Mouse (Mus musculus): ENCODE results near the gene Ece1. TPM values are rescaled to one million over a fixed set of nuclear protein-coding genes. Genes with fewer than 3 reads are reported as not detected.

Ece1 gene
- total and polyA plus RNA-seq, 3 experiments = 25.3 to 43.8 TPM; not detected in 1

- Histone ChIP-seq H3K4me1 (ENCODE audit: control insufficient read depth in 1 of 2, insufficient read depth in 2 of 2, low read length in 2 of 2) (peaks cover 0 to 18% of the 10 kb centered on the region in 2 experiments; a peak in 2 of 4 replicates), H3K9ac (ENCODE audit: control insufficient read depth, low read depth, low read length, poor library complexity, severe bottlenecking) (no peak overlapping the region), H3K36me3 (ENCODE audit: control insufficient read depth in 1 of 2, insufficient read depth in 2 of 2, low read length in 2 of 2) (peaks cover 0 to 4% of the 10 kb centered on the region in 2 experiments; a peak in 2 of 4 replicates), H3K79me2 (ENCODE audit: control insufficient read depth, insufficient read depth, low read length, poor library complexity) (no peaks in the 10 kb centered on the region; the same call in 1 of the 2 replicates), H3K9me3 (replicated peaks; ENCODE audit: insufficient read depth, low read length) (no peaks in the 10 kb centered on the region), H3K4me3 (ENCODE audit: control insufficient read depth in 1 of 2, insufficient read depth in 1 of 2, low read depth in 2 of 2, low read length in 2 of 2) (no peak overlapping the region), H3K27me3 (ENCODE audit: control insufficient read depth in 1 of 2, insufficient read depth in 2 of 2, low read length in 2 of 2) (no peaks in the 10 kb centered on the region), H3K27ac (ENCODE audit: control insufficient read depth, low read depth, low read length) (no peak overlapping the region)
- DNase-seq (ENCODE audit: low read depth, low spot score) = no peak
- TF ChIP-seq TCF12 (IDR thresholded peaks at IDR 0.05; ENCODE audit: low read depth, low read length) = no peak
- no peak for TF ChIP-seq CHD2 (IDR thresholded peaks at IDR 0.05; ENCODE audit: low read length)
- no peak for TF ChIP-seq MYC (IDR thresholded peaks at IDR 0.05; ENCODE audit: low read depth, low read length)
- no peak for TF ChIP-seq MXI1 (IDR thresholded peaks at IDR 0.05; ENCODE audit: low read depth, low read length)
- no peak for TF ChIP-seq SIN3A (IDR thresholded peaks at IDR 0.05; ENCODE audit: low read length)
- TF ChIP-seq JUND (IDR thresholded peaks at IDR 0.05; ENCODE audit: low read depth, low read length) = no peak
- TF ChIP-seq E2F4 (IDR thresholded peaks at IDR 0.05; ENCODE audit: borderline replicate concordance, low read depth, low read length) = no peak
- TF ChIP-seq GATA1 (IDR thresholded peaks at IDR 0.05; ENCODE audit: low read depth, low read length) = no peak
- no peak for TF ChIP-seq RAD21 (IDR thresholded peaks at IDR 0.05; ENCODE audit: low read depth, low read length)
- no peak for TF ChIP-seq CTCF (IDR thresholded peaks at IDR 0.05 in 2 of 3, conservative IDR thresholded peaks at IDR 0.05 in 1 of 3; ENCODE audit: control insufficient read depth in 1 of 3, insufficient read depth in 1 of 3, low read depth in 2 of 3, low read length in 3 of 3, poor library complexity in 1 of 3, severe bottlenecking in 1 of 3)
- TF ChIP-seq ZKSCAN1 (IDR thresholded peaks at IDR 0.05; ENCODE audit: low read depth, low read length) = no peak
- no peak for TF ChIP-seq ZC3H11A (IDR thresholded peaks at IDR 0.05; ENCODE audit: low read depth, low read length)
- no peak for TF ChIP-seq POLR2AphosphoS5 (IDR thresholded peaks at IDR 0.05; ENCODE audit: borderline replicate concordance, low read depth, low read length)
These were observed 2.7 kb downstream of the Ece1 start for GRCm38 (mm10) chr4:137864769-137865168.

GRCm38 (mm10) chr4:137865221-137865641, 3.2 kb downstream of the Ece1 start:
- no peak for DNase-seq (ENCODE audit: low read depth, low spot score)
- no peaks in the 10 kb centered on the region for H3K27me3 ChIP-seq (ENCODE audit: control insufficient read depth in 1 of 2, insufficient read depth in 2 of 2, low read length in 2 of 2)
- H3K9ac ChIP-seq (ENCODE audit: control insufficient read depth, low read depth, low read length, poor library complexity, severe bottlenecking) = no peak overlapping the region
- H3K4me1 ChIP-seq (ENCODE audit: control insufficient read depth in 1 of 2, insufficient read depth in 2 of 2, low read length in 2 of 2) = peaks cover 0 to 18% of the 10 kb centered on the region in 2 experiments; a peak in 2 of 4 replicates
- H3K9me3 ChIP-seq (replicated peaks; ENCODE audit: insufficient read depth, low read length) = no peaks in the 10 kb centered on the region
- H3K4me3 ChIP-seq (ENCODE audit: control insufficient read depth in 1 of 2, insufficient read depth in 1 of 2, low read depth in 2 of 2, low read length in 2 of 2) = no peak overlapping the region
- H3K79me2 ChIP-seq (ENCODE audit: control insufficient read depth, insufficient read depth, low read length, poor library complexity) = no peaks in the 10 kb centered on the region; the same call in 1 of the 2 replicates
- peaks cover 0 to 4% of the 10 kb centered on the region in 2 experiments; a peak in 2 of 4 replicates for H3K36me3 ChIP-seq (ENCODE audit: control insufficient read depth in 1 of 2, insufficient read depth in 2 of 2, low read length in 2 of 2)
- no peak for TF ChIP-seq TAL1 (IDR thresholded peaks at IDR 0.05; ENCODE audit: low read length)
- no peak for TF ChIP-seq MYB (IDR thresholded peaks at IDR 0.05; ENCODE audit: low read depth, low read length)
- TF ChIP-seq MAX (IDR thresholded peaks at IDR 0.05; ENCODE audit: low read length) = no peak
- TF ChIP-seq POLR2AphosphoS5 (IDR thresholded peaks at IDR 0.05; ENCODE audit: borderline replicate concordance, low read depth, low read length) = no peak
- no peak for TF ChIP-seq MAZ (IDR thresholded peaks at IDR 0.05; ENCODE audit: low read depth, low read length)
- no peak for TF ChIP-seq ETS1 (IDR thresholded peaks at IDR 0.05; ENCODE audit: low read depth, low read length)
- TF ChIP-seq HCFC1 (IDR thresholded peaks at IDR 0.05; ENCODE audit: low read depth, low read length) = no peak
- TF ChIP-seq BHLHE40 (IDR thresholded peaks at IDR 0.05; ENCODE audit: borderline replicate concordance, low read depth, low read length) = no peak
- no peak for TF ChIP-seq USF2 (IDR thresholded peaks at IDR 0.05; ENCODE audit: borderline replicate concordance in 1 of 2, insufficient read depth in 1 of 2, low read depth in 1 of 2, low read length in 2 of 2)
- no peak for TF ChIP-seq GABPA (IDR thresholded peaks at IDR 0.05; ENCODE audit: low read depth, low read length)
- no peak for TF ChIP-seq SMC3 (IDR thresholded peaks at IDR 0.05; ENCODE audit: low read depth, low read length)
- TF ChIP-seq ELF1 (IDR thresholded peaks at IDR 0.05; ENCODE audit: low read depth, low read length) = no peak
- no peak for TF ChIP-seq USF1 (IDR thresholded peaks at IDR 0.05; ENCODE audit: low read depth, low read length)
- TF ChIP-seq KAT2A (conservative IDR thresholded peaks at IDR 0.05; ENCODE audit: low read depth, low read length) = no peak
- TF ChIP-seq ZMIZ1 (IDR thresholded peaks at IDR 0.05; ENCODE audit: low read depth, low read length) = no peak
- no peak for TF ChIP-seq TCF12 (IDR thresholded peaks at IDR 0.05; ENCODE audit: low read depth, low read length)
- TF ChIP-seq POLR2AphosphoS2 (IDR thresholded peaks at IDR 0.05; ENCODE audit: low read length) = no peak
- no peak overlapping the region for H3K27ac ChIP-seq (ENCODE audit: control insufficient read depth, low read depth, low read length)
